Mouse (Mus musculus) small intestine, adult 2 months (tissue): ENCODE results near the gene Gtsf1.

Experiments
- CTCF ChIP-seq: fragments of 200-500 bp; IDR thresholded peaks from 2 replicates; pipeline ENCODE4 v1.5.1; 2012; ENCODE audit warnings: low read depth, mild to moderate bottlenecking, control low read depth, inconsistent platforms, low read length, moderate library complexity, mixed read lengths; ENCODE audit not compliant: insufficient replicate concordance, insufficient read length; ENCODE audit errors: extremely low read depth
- POLR2A ChIP-seq: fragments of 200-500 bp; IDR thresholded peaks from 2 replicates; pipeline ENCODE4 v1.6.1; 2012; ENCODE audit warnings: low read depth, mild to moderate bottlenecking, control low read depth, inconsistent platforms, low read length, moderate library complexity

DNA sequence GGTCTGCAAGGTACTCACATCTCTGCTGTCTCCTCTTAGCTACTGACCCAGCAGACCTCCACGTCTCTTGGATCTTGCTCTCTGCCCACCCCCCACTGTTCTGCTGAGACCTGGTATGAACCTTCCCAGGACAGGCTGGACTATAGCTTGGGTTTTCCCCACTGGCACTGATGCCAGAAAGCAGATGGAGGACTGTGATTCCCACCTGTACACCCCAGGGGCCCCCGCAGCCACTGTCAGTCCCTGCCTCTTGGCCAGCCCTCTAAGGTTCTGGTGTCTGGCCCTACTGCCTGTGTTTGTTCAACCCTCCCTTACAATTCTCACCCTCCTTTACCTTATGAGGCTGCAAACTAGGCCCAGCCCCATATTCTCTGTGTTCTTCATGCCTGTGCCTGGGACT lies 75.6 kb downstream of the Gtsf1 start:
- TF ChIP-seq POLR2A (no peak), CTCF (no peak)
